9 mouse cellular contexts compared by ENCODE assay signal in the genomic region with DNA sequence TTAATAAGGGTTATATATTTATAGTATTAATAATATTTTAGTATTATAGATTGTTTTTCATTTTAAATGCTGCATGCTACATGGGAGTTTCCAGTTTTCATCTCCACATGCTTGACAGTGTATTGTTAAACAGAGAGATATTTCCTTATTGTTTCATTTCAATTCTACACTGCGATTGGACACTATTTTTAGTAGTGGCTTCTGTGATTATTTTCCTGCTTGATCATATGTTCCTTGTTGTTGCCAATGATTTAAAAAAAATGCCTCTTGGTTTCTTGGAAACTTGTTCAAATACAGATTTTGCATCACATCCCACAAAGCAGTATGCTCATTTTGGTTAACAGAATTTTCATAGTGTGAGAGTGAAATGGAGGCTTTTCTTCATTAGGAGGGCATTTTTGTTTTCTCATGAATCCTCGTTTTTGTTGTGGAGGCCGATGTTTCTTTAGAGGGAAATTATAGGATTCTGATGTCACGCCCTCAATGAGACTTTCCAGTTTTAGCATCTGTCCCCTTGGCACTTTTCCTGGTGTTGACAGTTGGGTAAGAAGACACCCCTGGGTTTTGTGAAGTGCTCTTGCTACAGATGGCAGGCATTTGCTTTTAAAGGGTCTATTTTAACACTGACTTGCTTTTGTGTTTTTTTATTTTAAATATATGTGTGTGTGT. TPM values are rescaled to one million over a fixed set of nuclear protein-coding genes. Genes with fewer than 3 reads are reported as not detected.
DNase-seq lines count a peak whose midpoint lies in the region; ATAC-seq and TF ChIP-seq lines count a peak whose summit lies in the region.
"Had no signal": no experiment of that assay in that cellular context is flagged by ENCODE, and none has a peak within 500 bp of the region (broad histone marks: within the 10 kb centered on the region; RNA-seq: fewer than 3 reads in every experiment).

No protein-coding gene starts in this region.

- no peak for TF ChIP-seq CTCF in lung, embryonic 14.5 days (IDR thresholded peaks at IDR 0.05; ENCODE audit: low read depth)
- TF ChIP-seq CTCF in cerebellum, adult 2 months (IDR thresholded peaks at IDR 0.05; ENCODE audit: borderline replicate concordance, insufficient read depth, low read depth, low read length) = no peak

- no peak overlapping the region for H3K4me3 ChIP-seq in lung, embryonic 14.5 days (ENCODE audit: low read depth, low read length)
- H3K4me3 ChIP-seq in cerebellum, adult 2 months (replicated peaks; ENCODE audit: insufficient read depth, low read depth, low read length) = no peak overlapping the region
- H3K4me3 ChIP-seq in heart, embryonic 11.5 days (ENCODE audit: low read depth, low read length) = no peak overlapping the region
- H3K4me3 ChIP-seq in kidney, embryonic 16.5 days (ENCODE audit: low read length) = no peak overlapping the region

- 67% methylated on average over 4 of the region's 4 CpGs for whole genome bisulfite sequencing in lung, embryonic 14.5 days
- 6% methylated on average over 4 of the region's 4 CpGs for WGBS in cerebellum, adult 2 months
- WGBS in heart, embryonic 11.5 days (ENCODE audit: insufficient replicate concordance) = 57% methylated on average over 4 of the region's 4 CpGs
- WGBS in kidney, embryonic 16.5 days = 75% methylated on average over 4 of the region's 4 CpGs

- ATAC-seq in lung, embryonic 14.5 days (ENCODE audit: insufficient read depth) = no peak
- no peak for ATAC-seq in heart, embryonic 11.5 days (replicated peaks; ENCODE audit: insufficient number of reproducible peaks, low FRiP score, low TSS enrichment)
- no peak for ATAC-seq in kidney, embryonic 16.5 days (ENCODE audit: low FRiP score, low TSS enrichment)

- TF ChIP-seq POLR2A in cerebellum, adult 2 months (IDR thresholded peaks at IDR 0.05; ENCODE audit: borderline replicate concordance, insufficient read depth, low read length) = no peak

- H3K36me3 ChIP-seq in lung, embryonic 14.5 days (ENCODE audit: insufficient read depth) = no peaks in the 10 kb centered on the region
- H3K36me3 ChIP-seq in heart, embryonic 11.5 days (ENCODE audit: control insufficient read depth, insufficient read depth, low read length) = no peaks in the 10 kb centered on the region
- H3K36me3 ChIP-seq in kidney, embryonic 16.5 days (ENCODE audit: insufficient read depth, low read length) = no peaks in the 10 kb centered on the region

- H3K27ac ChIP-seq in lung, embryonic 14.5 days (ENCODE audit: low read depth) = no peak overlapping the region
- H3K27ac ChIP-seq in cerebellum, adult 2 months (ENCODE audit: insufficient read depth, low read length) = no peak overlapping the region
- H3K27ac ChIP-seq in heart, embryonic 11.5 days (ENCODE audit: low read depth, low read length) = no peak overlapping the region
- H3K27ac ChIP-seq in kidney, embryonic 16.5 days (ENCODE audit: low read length) = no peak overlapping the region

- H3K9ac ChIP-seq in lung, embryonic 14.5 days = no peak overlapping the region
- no peak overlapping the region for H3K9ac ChIP-seq in heart, embryonic 11.5 days (ENCODE audit: low read depth, low read length)
- H3K9ac ChIP-seq in kidney, embryonic 16.5 days (replicated peaks; ENCODE audit: low read length) = no peak overlapping the region

- no peak overlapping the region for H3K4me2 ChIP-seq in lung, embryonic 14.5 days
- peak overlapping the region; percentile 27; the same call in 1 of the 2 replicates for H3K4me2 ChIP-seq in heart, embryonic 11.5 days
- H3K4me2 ChIP-seq in kidney, embryonic 16.5 days (replicated peaks; ENCODE audit: low read depth, low read length) = no peak overlapping the region

- peak; percentile 28 for DNase-seq in lung, embryonic 14.5 days
- DNase-seq in lung, postnatal 4 days = no peak
- peak; percentile 79 to 94 for DNase-seq in cerebellum, adult 2 months
- peak; percentile 19 to 39 for DNase-seq in left cerebral cortex, adult 9 months (ENCODE audit: low spot score in 2 of 2)
- no peak for DNase-seq in embryo, embryonic 10 days (ENCODE audit: low spot score)
- no peak for DNase-seq in testis, postnatal 10 days (ENCODE audit: low spot score)

- H3K9me3 ChIP-seq in lung, embryonic 14.5 days (ENCODE audit: low read depth, low read length) = no peaks in the 10 kb centered on the region
- H3K9me3 ChIP-seq in heart, embryonic 11.5 days (replicated peaks; ENCODE audit: control insufficient read depth, low read length) = no peaks in the 10 kb centered on the region
- no peaks in the 10 kb centered on the region for H3K9me3 ChIP-seq in kidney, embryonic 16.5 days (ENCODE audit: low read length)

- no peaks in the 10 kb centered on the region for H3K27me3 ChIP-seq in lung, embryonic 14.5 days (ENCODE audit: insufficient read depth, low read length)
- H3K27me3 ChIP-seq in cerebellum, adult 2 months (ENCODE audit: control insufficient read depth, insufficient read depth, low read length) = no peaks in the 10 kb centered on the region
- H3K27me3 ChIP-seq in heart, embryonic 11.5 days (ENCODE audit: control insufficient read depth, insufficient read depth, low read length) = no peaks in the 10 kb centered on the region
- H3K27me3 ChIP-seq in kidney, embryonic 16.5 days (ENCODE audit: insufficient read depth, low read length) = no peaks in the 10 kb centered on the region

- no peaks in the 10 kb centered on the region for H3K4me1 ChIP-seq in lung, embryonic 14.5 days (ENCODE audit: insufficient read depth)
- H3K4me1 ChIP-seq in cerebellum, adult 2 months (ENCODE audit: control insufficient read depth, insufficient read depth, low read length) = peaks cover 4% of the 10 kb centered on the region; the same call in 1 of the 2 replicates
- H3K4me1 ChIP-seq in heart, embryonic 11.5 days (ENCODE audit: control insufficient read depth, insufficient read depth, low read length) = no peaks in the 10 kb centered on the region
- no peaks in the 10 kb centered on the region for H3K4me1 ChIP-seq in kidney, embryonic 16.5 days (ENCODE audit: insufficient read depth, low read length)

RNA-seq across cellular contexts. Expression of gene Kcnj3, which starts 44.3 kb away (rescaled TPM):
- polyA plus RNA-seq in lung, embryonic 14.5 days (2014; fragmentation: Nextera tagmentation; extraction: Ambion mirVana) = 0.08 and 0.37 TPM in 2 replicates
- polyA plus RNA-seq in cerebellum, adult 2 months (2012; rRNA removed) = 57.5 and 57.7 TPM in 2 replicates
- polyA plus RNA-seq in heart, embryonic 11.5 days (2014; fragmentation: Nextera tagmentation; extraction: Ambion mirVana) = 6.4 and 8.7 TPM in 2 replicates
- 0.06 TPM in 2 replicates for polyA plus RNA-seq in kidney, embryonic 16.5 days (2015; fragmentation: Nextera tagmentation; extraction: Ambion mirVana)
- polyA plus RNA-seq: liver, embryonic 16.5 days had no signal

Comparison
In these comparisons a context has a peak if more than half of its experiments do, and no peak if none do; other contexts are left out.
1. DNase-seq: peak in lung, embryonic 14.5 days (single experiment), cerebellum, adult 2 months (2 of 2) and left cerebral cortex, adult 9 months (2 of 2); none in lung, postnatal 4 days (0 of 2), embryo, embryonic 10 days (single experiment) and testis, postnatal 10 days (single experiment).